Mouse (Mus musculus) midbrain, embryonic 16.5 days (tissue): Measurements from ENCODE around the gene Ppp2r5d. TPM values are rescaled to one million over a fixed set of nuclear protein-coding genes. Genes with fewer than 3 reads are reported as not detected.

Source experiments
- ATAC-seq: fragments of 200-750 bp; cut with Nextera tagmentation; 2 replicates; pipeline ENCODE4 v1.8.0; 2017; ENCODE audit warnings: moderate TSS enrichment
- H3K27ac ChIP-seq: fragments of 300-500 bp; sonication (generic); 2 replicates; pipeline ENCODE4 v1.5.1; 2014; ENCODE audit warnings: mild to moderate bottlenecking, low read length, mixed read lengths
- H3K27me3 ChIP-seq: fragments of 300-500 bp; sonication (generic); 2 replicates; pipeline ENCODE4 v1.6.1; 2014; ENCODE audit warnings: low read depth, low read length, mixed read lengths; ENCODE audit not compliant: control insufficient read depth, insufficient read depth
- H3K36me3 ChIP-seq: fragments of 300-500 bp; sonication (generic); 2 replicates; pipeline ENCODE4 v1.6.1; 2014; ENCODE audit warnings: mild to moderate bottlenecking, low read length, moderate library complexity, mixed read lengths; ENCODE audit not compliant: control insufficient read depth, insufficient read depth
- H3K4me1 ChIP-seq: fragments of 300-500 bp; sonication (generic); 2 replicates; pipeline ENCODE4 v1.6.1; 2014; ENCODE audit warnings: mild to moderate bottlenecking, low read length, mixed read lengths; ENCODE audit not compliant: control insufficient read depth, insufficient read depth
- H3K4me2 ChIP-seq: fragments of 300-500 bp; sonication (generic); 2 replicates; pipeline ENCODE4 v1.6.1; 2014; ENCODE audit warnings: mild to moderate bottlenecking, low read length, mixed read lengths
- H3K4me3 ChIP-seq: fragments of 300-500 bp; sonication (generic); 2 replicates; pipeline ENCODE4 v1.5.1; 2014; ENCODE audit warnings: low read depth, mild to moderate bottlenecking, low read length, moderate library complexity, mixed read lengths
- H3K9ac ChIP-seq: fragments of 300-500 bp; sonication (generic); 2 replicates; pipeline ENCODE4 v1.6.1; 2014; ENCODE audit warnings: low read depth, low read length, mixed read lengths
- H3K9me3 ChIP-seq: fragments of 300-500 bp; sonication (generic); replicated peaks from 2 replicates; pipeline ENCODE4 v1.6.1; 2014; ENCODE audit warnings: mild to moderate bottlenecking, low read length, mixed read lengths; ENCODE audit not compliant: control insufficient read depth, poor library complexity, severe bottlenecking
- WGBS: fragments of 180-500 bp; shearing (Covaris S2); extraction: QIAGEN DNeasy Blood & Tissue Kit; methylation state at CpG from one replicate; pipeline ENCODE4 v1.1.7; 2014; 5-methylcytosine and 5-hydroxymethylcytosine counted together
- polyA plus RNA-seq: library from polyadenylated mRNA; unstranded; fragments of >200 nt; fragmentation: Nextera tagmentation; extraction: Ambion mirVana; gene quantifications from 2 replicates; pipeline ENCODE4 v1.2.1, GENCODE M21; 2015

The Ppp2r5d gene
- polyA plus RNA-seq, 1 experiment from 2014 or later: 102 TPM

DNA sequence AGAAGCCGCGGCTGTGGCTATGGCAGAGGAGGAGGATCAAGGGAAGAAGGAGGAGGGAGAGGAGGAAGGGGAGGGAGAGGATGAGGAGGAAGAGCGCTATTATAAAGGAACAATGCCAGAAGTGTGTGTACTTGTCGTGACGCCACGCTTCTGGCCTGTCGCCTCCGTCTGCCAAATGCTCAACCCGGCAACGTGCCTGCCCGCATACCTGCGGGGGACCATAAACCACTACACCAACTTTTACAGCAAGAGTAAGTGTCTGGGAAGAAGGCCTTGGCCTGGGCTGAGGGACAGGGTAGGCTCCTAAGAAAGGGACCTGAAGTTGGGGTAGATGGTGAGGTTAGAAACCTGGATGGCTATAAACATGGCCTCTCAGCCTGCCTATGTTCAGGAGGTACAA, 42.9 kb downstream of the Ppp2r5d start:
- 92% methylated on average over 12 of the region's 12 CpGs for WGBS
- no peaks in the 10 kb centered on the region for H3K27me3 ChIP-seq
- no peak for ATAC-seq
- no peaks in the 10 kb centered on the region for H3K4me1 ChIP-seq
- no peak overlapping the region for H3K4me3 ChIP-seq
- H3K36me3 ChIP-seq: peaks cover 66% of the 10 kb centered on the region
- H3K4me2 ChIP-seq: no peak overlapping the region
- H3K9ac ChIP-seq: no peak overlapping the region
- H3K27ac ChIP-seq: no peak overlapping the region
- H3K9me3 ChIP-seq: no peaks in the 10 kb centered on the region

DNA sequence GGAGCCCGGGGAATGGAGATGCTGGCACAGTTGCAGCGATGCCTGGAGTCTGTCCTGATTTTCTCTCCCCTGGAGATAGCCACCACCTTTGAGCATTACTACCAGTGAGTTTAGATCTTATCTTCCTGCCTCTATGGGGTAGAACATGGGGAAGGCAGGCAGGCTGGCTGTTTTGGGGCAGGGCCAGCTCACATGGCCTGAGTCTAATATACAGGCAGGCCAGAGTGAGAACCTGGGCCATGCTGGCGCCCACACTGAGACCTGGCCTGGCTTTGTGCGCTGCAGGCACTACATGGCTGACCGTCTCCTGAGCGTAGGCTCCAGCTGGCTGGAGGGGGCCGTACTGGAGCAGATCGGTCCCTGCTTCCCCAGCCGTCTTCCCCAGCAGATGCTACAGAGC, 43.6 kb downstream of the Ppp2r5d start:
- Histone ChIP-seq H3K36me3 (peaks cover 64% of the 10 kb centered on the region), H3K27ac (no peak overlapping the region), H3K9ac (no peak overlapping the region), H3K27me3 (no peaks in the 10 kb centered on the region), H3K4me2 (no peak overlapping the region), H3K9me3 (no peaks in the 10 kb centered on the region), H3K4me1 (no peaks in the 10 kb centered on the region), H3K4me3 (no peak overlapping the region)
- WGBS: 93% methylated on average over 9 of the region's 9 CpGs
- ATAC-seq: no peak

DNA sequence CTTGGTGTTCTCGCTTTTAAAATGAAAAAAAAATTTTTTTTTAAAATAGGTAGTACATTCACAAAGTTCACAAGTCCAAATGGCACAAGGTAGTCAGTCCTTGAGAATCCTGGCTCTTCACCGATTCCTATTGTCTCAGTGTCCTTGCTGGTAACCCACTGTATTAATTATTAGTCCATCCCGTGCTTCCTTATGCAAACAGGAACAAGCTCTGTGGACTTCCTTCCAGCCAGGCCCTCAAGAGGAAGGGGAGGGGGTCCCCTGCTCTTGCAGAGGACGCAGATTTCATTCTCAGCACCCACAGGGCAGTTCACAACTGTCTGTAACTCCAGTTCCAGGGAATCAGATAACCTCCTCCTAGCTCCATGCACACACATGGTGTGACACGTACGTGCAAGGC, 48.9 kb downstream of the Ppp2r5d start:
- Histone ChIP-seq H3K4me3 (no peak overlapping the region), H3K27me3 (no peaks in the 10 kb centered on the region), H3K27ac (no peak overlapping the region), H3K9me3 (no peaks in the 10 kb centered on the region), H3K36me3 (peaks cover 53% of the 10 kb centered on the region), H3K9ac (no peak overlapping the region), H3K4me1 (peaks cover 14% of the 10 kb centered on the region), H3K4me2 (no peak overlapping the region)
- WGBS: 89% methylated on average over 6 of the region's 6 CpGs
- ATAC-seq: no peak

DNA sequence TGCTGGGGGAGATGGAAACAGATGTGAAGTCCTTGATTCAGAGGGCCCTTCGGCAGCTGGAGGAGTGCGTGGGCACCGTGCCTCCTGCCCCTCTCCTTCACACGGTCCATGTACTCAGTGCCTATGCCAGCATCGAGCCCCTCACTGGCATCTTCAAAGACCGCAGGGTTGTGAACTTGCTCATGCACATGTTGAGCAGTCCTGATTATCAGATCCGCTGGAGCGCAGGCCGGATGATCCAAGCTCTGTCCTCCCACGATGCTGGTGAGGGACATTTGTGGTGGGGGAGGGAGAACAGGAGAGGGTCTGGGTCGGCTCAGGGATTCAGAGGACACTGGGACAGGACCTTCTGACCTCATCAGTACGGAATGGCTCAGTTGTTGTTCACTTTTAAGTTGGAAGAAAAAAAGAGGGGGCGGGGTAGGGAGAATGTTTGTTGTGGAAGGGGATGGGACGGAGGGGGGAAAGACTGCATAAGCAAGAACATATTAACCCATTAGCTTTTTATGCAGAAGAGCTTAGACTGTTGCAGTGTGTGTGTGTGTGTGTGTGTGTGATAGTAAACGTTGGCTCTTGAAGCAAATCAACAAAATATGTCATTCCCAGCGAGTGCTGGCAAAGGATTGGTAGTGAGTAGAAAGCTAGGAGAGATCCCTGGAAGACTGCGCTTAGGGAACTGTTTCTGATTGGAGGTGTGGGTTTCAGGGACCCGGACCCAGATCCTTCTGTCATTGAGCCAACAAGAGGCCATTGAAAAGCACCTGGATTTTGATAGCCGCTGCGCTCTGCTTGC, 53.0 kb downstream of the Ppp2r5d start:
- 77% methylated on average over 20 of the region's 20 CpGs for WGBS
- Histone ChIP-seq H3K4me2 (peak overlapping the region; percentile 88), H3K27ac (no peak overlapping the region), H3K27me3 (no peaks in the 10 kb centered on the region), H3K36me3 (peaks cover 24% of the 10 kb centered on the region), H3K9me3 (no peaks in the 10 kb centered on the region), H3K4me1 (peaks cover 27% of the 10 kb centered on the region), H3K9ac (peak overlapping the region; percentile 93), H3K4me3 (peak overlapping the region; percentile 71)
- no peak for ATAC-seq

DNA sequence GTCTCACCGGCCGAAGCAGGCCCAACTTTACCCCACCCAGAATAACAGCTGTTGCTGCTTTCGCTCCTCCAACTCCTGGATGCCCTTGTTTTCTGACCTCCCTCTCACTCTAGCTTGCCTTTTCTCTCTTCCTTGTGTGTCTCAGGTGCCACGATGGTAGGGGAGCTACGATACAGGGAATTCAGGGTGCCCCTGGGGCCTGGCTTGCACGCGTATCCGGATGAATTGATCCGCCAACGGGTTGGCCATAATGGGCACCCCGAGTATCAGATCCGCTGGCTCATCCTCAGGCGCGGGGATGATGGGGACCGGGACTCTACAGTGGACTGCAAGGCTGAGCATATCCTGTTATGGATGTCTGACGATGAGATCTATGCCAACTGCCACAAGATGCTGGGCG, 53.6 kb downstream of the Ppp2r5d start:
- Histone ChIP-seq H3K27ac (peak overlapping the region; percentile 95), H3K36me3 (peaks cover 20% of the 10 kb centered on the region), H3K27me3 (no peaks in the 10 kb centered on the region), H3K4me1 (peaks cover 31% of the 10 kb centered on the region), H3K4me2 (peak overlapping the region; percentile 88), H3K9ac (peak overlapping the region; percentile 93), H3K4me3 (peak overlapping the region; percentile 71), H3K9me3 (no peaks in the 10 kb centered on the region)
- WGBS: 69% methylated on average over 17 of the region's 17 CpGs
- no peak for ATAC-seq

DNA sequence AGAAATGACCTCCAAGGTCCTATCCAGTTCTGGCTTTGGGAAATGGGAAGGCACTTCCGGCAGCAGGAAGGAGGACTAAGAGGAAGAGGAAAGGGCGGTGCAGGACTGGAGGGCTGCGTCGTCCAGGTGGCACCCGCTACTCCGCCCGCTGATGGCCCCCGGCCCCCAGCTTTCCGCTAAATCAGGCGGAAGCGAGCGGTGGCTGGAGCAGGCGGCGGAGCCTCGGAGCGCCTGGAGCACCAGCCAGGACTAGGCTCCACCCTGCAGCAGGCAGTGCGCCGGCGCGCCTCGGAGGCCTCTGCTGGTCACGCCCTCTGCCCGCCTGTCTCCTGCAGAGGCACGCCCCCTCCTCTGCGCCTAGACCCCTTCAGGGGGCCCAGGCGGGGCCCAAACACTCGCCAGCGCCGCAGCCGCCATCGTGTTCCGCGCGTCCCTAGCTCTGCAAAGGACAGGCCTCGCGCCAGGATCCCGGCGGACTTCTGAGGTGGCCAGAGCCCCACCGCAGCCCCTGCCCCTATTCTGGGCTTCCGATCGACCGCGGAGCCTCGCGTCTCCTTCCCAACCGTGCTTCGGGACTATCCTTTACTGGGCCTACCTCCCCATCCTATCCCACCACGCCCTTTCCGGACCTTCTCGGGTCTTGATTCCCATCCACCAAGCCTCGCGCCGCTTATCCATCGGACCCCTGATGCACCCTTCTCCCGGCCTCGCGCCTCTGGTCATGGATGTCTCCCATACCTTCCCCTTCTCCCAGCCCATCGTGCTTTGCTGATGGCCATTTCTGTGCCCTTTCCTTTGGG, 54.5 kb downstream of the Ppp2r5d start, which contains the start of gene Cul7:
TSS of gene Cul7 (plus strand) at position 106 of the 800 bp plus-strand sequence.
- peaks cover 31% of the 10 kb centered on the region for H3K4me1 ChIP-seq
- no peaks in the 10 kb centered on the region for H3K27me3 ChIP-seq
- under 1% methylated on average over 49 of the region's 58 CpGs for WGBS
- H3K4me3 ChIP-seq: peak within 1 kb of the TSS; percentile 71
- peak within 1 kb of the TSS; percentile 88 for H3K4me2 ChIP-seq
- H3K9me3 ChIP-seq: no peaks in the 10 kb centered on the region
- H3K9ac ChIP-seq: peak within 1 kb of the TSS; percentile 93
- peaks cover 12% of the 10 kb centered on the region for H3K36me3 ChIP-seq
- peak within 1 kb of the TSS; percentile 95 for H3K27ac ChIP-seq
- ATAC-seq: peak; percentile 93

DNA sequence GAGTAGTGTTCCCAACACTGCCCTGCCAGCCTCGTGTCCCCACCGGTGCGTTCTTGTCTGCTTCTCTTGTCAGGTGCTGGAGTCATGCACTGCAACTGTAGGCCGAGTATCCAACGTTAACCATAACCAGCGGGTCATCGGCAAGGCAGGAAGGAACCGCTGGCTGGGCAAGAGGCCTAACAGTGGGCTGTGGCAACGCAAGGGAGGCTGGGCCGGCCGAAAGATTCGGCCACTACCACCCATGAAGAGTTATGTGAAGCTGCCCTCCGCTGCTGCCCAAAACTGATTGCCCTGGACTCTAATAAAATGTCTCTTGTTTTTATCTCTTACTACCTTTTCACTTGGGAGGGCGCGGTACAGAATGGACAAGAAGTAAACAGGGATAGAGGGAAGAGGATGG, 55.1 kb downstream of the Ppp2r5d start:
- Histone ChIP-seq H3K4me3 (peak overlapping the region; percentile 71), H3K4me1 (peaks cover 36% of the 10 kb centered on the region), H3K4me2 (peak overlapping the region; percentile 88), H3K36me3 (peaks cover 12% of the 10 kb centered on the region), H3K9me3 (no peaks in the 10 kb centered on the region), H3K27me3 (no peaks in the 10 kb centered on the region), H3K27ac (peak overlapping the region; percentile 95), H3K9ac (peak overlapping the region; percentile 93)
- no peak for ATAC-seq
- WGBS: 35% methylated on average over 15 of the region's 15 CpGs

DNA sequence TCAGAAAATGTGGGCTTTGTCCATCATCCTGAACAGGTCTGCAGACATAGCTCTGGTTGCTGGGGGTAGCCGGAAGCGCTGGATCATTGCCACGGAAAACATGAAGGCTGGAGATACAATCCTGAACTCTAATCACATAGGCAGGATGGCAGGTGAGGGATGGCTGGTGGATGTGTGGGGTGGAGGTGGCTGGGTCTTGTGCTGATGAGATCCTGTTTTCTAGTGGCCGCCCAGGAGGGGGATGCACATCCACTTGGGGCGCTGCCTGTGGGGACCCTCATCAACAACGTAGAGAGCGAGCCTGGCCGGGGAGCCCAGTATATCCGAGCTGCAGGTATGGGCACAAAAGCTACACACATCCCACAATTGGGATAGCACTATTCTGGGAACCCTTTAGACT, 56.5 kb downstream of the Ppp2r5d start:
- Histone ChIP-seq H3K9me3 (no peaks in the 10 kb centered on the region), H3K4me1 (peaks cover 42% of the 10 kb centered on the region), H3K36me3 (peaks cover 7% of the 10 kb centered on the region; the same call in 1 of the 2 replicates), H3K4me2 (no peak overlapping the region), H3K27ac (no peak overlapping the region), H3K4me3 (no peak overlapping the region), H3K27me3 (no peaks in the 10 kb centered on the region), H3K9ac (no peak overlapping the region)
- no peak for ATAC-seq
- WGBS: 90% methylated on average over 9 of the region's 9 CpGs

DNA sequence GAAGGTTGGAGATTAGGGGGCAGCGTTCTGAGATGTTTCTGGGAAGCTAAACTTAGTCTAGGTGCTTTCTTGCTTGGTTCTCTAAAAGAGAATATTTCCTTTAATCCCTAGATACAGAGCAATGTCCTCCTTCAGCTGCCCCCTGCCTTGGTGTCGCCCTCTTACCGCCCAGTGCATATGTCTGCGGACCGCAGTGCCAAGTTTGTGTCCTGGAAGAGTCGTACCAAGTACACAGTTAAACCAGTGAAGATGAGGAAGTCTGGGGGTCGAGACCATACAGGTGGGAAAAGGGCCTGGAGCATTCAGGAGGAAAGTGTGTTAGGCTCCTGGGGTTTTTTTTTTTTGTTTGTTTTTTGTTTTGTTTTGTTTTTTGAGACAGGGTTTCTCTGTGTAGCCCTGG, 57.6 kb downstream of the Ppp2r5d start:
- no peaks in the 10 kb centered on the region for H3K36me3 ChIP-seq
- ATAC-seq: no peak
- 94% methylated on average over 7 of the region's 7 CpGs for WGBS
- no peak overlapping the region for H3K4me2 ChIP-seq
- H3K9ac ChIP-seq: no peak overlapping the region
- no peaks in the 10 kb centered on the region for H3K27me3 ChIP-seq
- H3K9me3 ChIP-seq: no peaks in the 10 kb centered on the region
- H3K4me3 ChIP-seq: no peak overlapping the region
- peaks cover 40% of the 10 kb centered on the region for H3K4me1 ChIP-seq
- no peak overlapping the region for H3K27ac ChIP-seq
